Mouse (Mus musculus) ES-Bruce4 (cell line): ENCODE data around the gene Agap1. TPM values are rescaled to one million over a fixed set of nuclear protein-coding genes. Genes with fewer than 3 reads are reported as not detected.

ENCODE experiments used
- H3K27ac ChIP-seq: 2 replicates; pipeline ENCODE4 v1.5.1; 2012; ENCODE audit warnings: low read length, inconsistent platforms; ENCODE audit not compliant: insufficient read depth
- H3K27me3 ChIP-seq: 2 replicates; pipeline ENCODE4 v1.6.1; 2012; ENCODE audit warnings: mild to moderate bottlenecking, low read length, inconsistent platforms; ENCODE audit not compliant: control insufficient read depth, poor library complexity, insufficient read depth, severe bottlenecking
- H3K36me3 ChIP-seq: 2 replicates; pipeline ENCODE4 v1.6.1; 2012; ENCODE audit warnings: inconsistent platforms, mild to moderate bottlenecking, low read length, moderate library complexity; ENCODE audit not compliant: control insufficient read depth, poor library complexity, insufficient read depth, severe bottlenecking
- H3K4me1 ChIP-seq: one replicate; pipeline ENCODE4 v1.8.1; 2011; ENCODE audit warnings: low read length; ENCODE audit not compliant: control insufficient read depth, insufficient read depth
- H3K4me3 ChIP-seq: 2 replicates; pipeline ENCODE4 v1.5.1; 2011; ENCODE audit warnings: low read depth, mild to moderate bottlenecking, low read length
- H3K9ac ChIP-seq: 2 replicates; pipeline ENCODE4 v1.6.1; 2012; ENCODE audit warnings: low read depth, mild to moderate bottlenecking, inconsistent platforms; ENCODE audit not compliant: poor library complexity, severe bottlenecking
- H3K9me3 ChIP-seq: replicated peaks from 2 replicates; pipeline ENCODE4 v1.6.1; 2012; ENCODE audit warnings: mild to moderate bottlenecking, low read length, inconsistent platforms; ENCODE audit not compliant: control insufficient read depth, poor library complexity, insufficient read depth, severe bottlenecking
- CTCF ChIP-seq: IDR thresholded peaks from one replicate; pipeline ENCODE4 v1.8.1; 2011; ENCODE audit warnings: low read depth, low read length
- EP300 ChIP-seq: IDR thresholded peaks from 2 replicates; pipeline ENCODE4 v1.6.1; 2011; ENCODE audit warnings: low read depth, low read length; ENCODE audit not compliant: insufficient read depth
- POLR2A ChIP-seq: IDR thresholded peaks from one replicate; pipeline ENCODE4 v1.8.1; 2011; ENCODE audit warnings: low read length; ENCODE audit not compliant: insufficient read depth
- polyA plus RNA-seq: library from polyadenylated mRNA; stranded (reverse); fragments of >200 nt; gene quantifications from 2 replicates; pipeline ENCODE4 v1.2.4, GENCODE M21; 2011; ENCODE audit warnings: low read depth; ENCODE audit not compliant: missing spikeins, insufficient read depth, insufficient read length

The Agap1 gene
- polyA plus RNA-seq, 1 experiment = 31.0 TPM

GRCm38 (mm10) chr1:89593219-89593618, 138.6 kb downstream of the Agap1 start:
- Histone ChIP-seq H3K9ac (no peak overlapping the region), H3K36me3 (no peaks in the 10 kb centered on the region), H3K4me3 (no peak overlapping the region), H3K27me3 (no peaks in the 10 kb centered on the region), H3K27ac (no peak overlapping the region), H3K4me1 (no peaks in the 10 kb centered on the region), H3K9me3 (no peaks in the 10 kb centered on the region)
- no peak for TF ChIP-seq POLR2A
- TF ChIP-seq CTCF = no peak
- TF ChIP-seq EP300 = no peak

DNA sequence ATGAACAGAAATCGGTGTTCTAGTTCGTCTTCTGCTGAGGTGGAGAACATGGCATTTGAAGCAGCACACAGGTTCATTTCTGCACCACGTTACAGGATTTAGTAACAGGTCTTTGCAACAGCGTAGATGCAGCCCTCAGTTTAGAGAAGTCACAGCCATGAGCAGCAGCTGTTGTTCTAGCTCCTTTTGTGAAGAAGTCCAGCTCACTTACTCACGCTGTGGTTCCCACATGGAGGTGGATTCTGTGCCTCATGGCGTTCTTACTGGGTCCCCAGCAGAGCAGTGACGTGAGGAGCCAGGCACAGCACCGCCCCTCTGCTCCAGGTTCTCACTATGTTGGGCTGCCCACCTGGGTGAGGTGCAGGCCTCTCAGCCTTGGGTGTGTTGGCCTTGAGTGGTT, 140.4 kb downstream of the Agap1 start:
- Histone ChIP-seq H3K4me3 (no peak overlapping the region), H3K27me3 (no peaks in the 10 kb centered on the region), H3K4me1 (no peaks in the 10 kb centered on the region), H3K27ac (no peak overlapping the region), H3K9me3 (no peaks in the 10 kb centered on the region), H3K9ac (no peak overlapping the region), H3K36me3 (no peaks in the 10 kb centered on the region)
- TF ChIP-seq POLR2A (no peak), EP300 (no peak), CTCF (no peak)

GRCm38 (mm10) chr1:89595421-89595820, 140.8 kb downstream of the Agap1 start:
- H3K9me3 ChIP-seq = no peaks in the 10 kb centered on the region
- no peak overlapping the region for H3K4me3 ChIP-seq
- no peaks in the 10 kb centered on the region for H3K27me3 ChIP-seq
- H3K4me1 ChIP-seq = no peaks in the 10 kb centered on the region
- H3K27ac ChIP-seq = no peak overlapping the region
- H3K36me3 ChIP-seq = no peaks in the 10 kb centered on the region
- TF ChIP-seq CTCF (no peak), POLR2A (no peak), EP300 (no peak)
- H3K9ac ChIP-seq = no peak overlapping the region

DNA sequence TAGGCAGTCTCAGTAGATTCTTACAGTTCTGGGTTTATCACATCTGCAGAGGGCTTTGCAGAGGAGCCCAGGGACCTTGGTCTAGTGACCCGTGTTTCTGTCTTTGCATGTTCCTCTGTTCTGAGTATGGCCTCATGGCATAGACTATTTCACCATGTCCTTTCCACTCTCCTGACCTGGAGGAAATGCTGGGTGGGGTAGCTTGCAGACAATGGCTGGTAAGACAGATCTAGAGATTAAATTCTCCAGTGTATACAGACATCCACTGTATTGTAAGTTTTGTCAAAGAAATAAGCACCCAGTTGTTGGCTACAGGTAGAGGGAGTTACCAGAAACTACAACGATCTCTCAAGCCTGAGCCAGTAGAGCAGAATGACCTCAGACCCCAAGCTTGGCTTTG, 141.6 kb downstream of the Agap1 start:
- Histone ChIP-seq H3K36me3 (no peaks in the 10 kb centered on the region), H3K4me1 (no peaks in the 10 kb centered on the region)

DNA sequence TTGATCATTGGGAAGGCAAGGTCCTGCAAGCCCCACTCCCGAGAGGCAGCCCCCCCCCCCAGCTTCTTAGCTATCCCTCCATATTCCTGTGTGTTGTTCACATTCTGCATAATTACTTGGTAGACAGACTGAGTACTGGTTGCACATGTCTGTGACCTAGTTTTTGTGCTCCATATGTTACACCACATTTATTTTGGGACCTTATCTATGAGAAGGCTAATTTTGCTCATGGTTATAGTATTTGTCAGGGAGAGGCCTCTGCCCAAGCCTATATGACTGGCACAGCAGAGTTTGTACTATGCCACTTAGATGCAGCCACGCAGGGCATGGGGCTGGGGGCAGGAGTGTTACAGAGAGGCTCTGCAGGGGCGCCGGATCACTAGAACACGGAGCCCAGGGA, 144.3 kb downstream of the Agap1 start:
- Histone ChIP-seq H3K4me1 (no peaks in the 10 kb centered on the region), H3K9ac (no peak overlapping the region), H3K36me3 (no peaks in the 10 kb centered on the region), H3K27ac (no peak overlapping the region), H3K27me3 (no peaks in the 10 kb centered on the region), H3K4me3 (no peak overlapping the region), H3K9me3 (no peaks in the 10 kb centered on the region)
- TF ChIP-seq CTCF (no peak), EP300 (no peak), POLR2A (no peak)

More for the DNA sequence above, 141.6 kb downstream of the Agap1 start:
- H3K9ac ChIP-seq = no peak overlapping the region
- H3K27me3 ChIP-seq = no peaks in the 10 kb centered on the region
- H3K27ac ChIP-seq = no peak overlapping the region
- TF ChIP-seq EP300 (no peak), CTCF (no peak), POLR2A (no peak)
- H3K9me3 ChIP-seq = no peaks in the 10 kb centered on the region
- no peak overlapping the region for H3K4me3 ChIP-seq

- TF ChIP-seq EP300 (no peak), CTCF (no peak)
- no peaks in the 10 kb centered on the region for H3K9me3 ChIP-seq
- no peaks in the 10 kb centered on the region for H3K4me1 ChIP-seq
- H3K27ac ChIP-seq = no peak overlapping the region
- no peak overlapping the region for H3K9ac ChIP-seq
- H3K4me3 ChIP-seq = no peak overlapping the region
- H3K27me3 ChIP-seq = no peaks in the 10 kb centered on the region
- no peaks in the 10 kb centered on the region for H3K36me3 ChIP-seq
These were observed 145.6 kb downstream of the Agap1 start for GRCm38 (mm10) chr1:89599983-89600741.
